Mouse (Mus musculus) left cerebral cortex, adult 11 months (tissue): ENCODE results near the gene Fam187a.
A peak's percentile ranks its signal among the peaks of the same experiment; 100 is the strongest.

Source experiments
- DNase-seq: peaks from one replicate; pipeline ENCODE4 v3.0.0; 2022; ENCODE audit warnings: low spot score

Gene Fam187a

DNA sequence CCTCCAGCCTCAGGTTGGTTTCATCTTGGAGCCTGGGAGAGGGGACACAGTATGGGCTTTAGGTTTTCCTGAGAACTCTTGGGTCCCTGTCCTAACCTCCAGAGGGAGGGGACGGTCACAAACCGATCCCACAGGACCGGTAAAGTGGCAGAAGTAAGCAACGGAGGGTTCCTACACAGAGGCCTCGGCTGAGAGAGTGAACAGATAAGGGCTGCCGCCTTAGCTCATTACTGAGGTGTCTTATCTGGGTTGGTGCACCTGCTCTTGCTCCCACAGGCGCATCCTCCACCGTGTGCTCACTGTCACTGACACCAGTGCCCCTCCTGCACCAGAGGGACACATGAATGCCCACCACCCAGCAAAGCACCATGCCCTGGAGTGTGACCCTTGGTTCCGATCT lies 10.8 kb downstream of the Fam187a start:
- DNase-seq, result no peak

- DNase-seq, result no peak
These were observed 11.7 kb downstream of the Fam187a start for GRCm38 (mm10) chr11:102896641-102897040.

- DNase-seq, result no peak
These were observed 13.4 kb downstream of the Fam187a start for GRCm38 (mm10) chr11:102898408-102898807.

GRCm38 (mm10) chr11:102900763-102901162 lies 15.8 kb downstream of the Fam187a start, which contains the start of gene Gfap:
TSS of gene Gfap (minus strand) at chr11:102900912.
- DNase-seq, result no peak

GRCm38 (mm10) chr11:102901199-102901598 lies 16.2 kb downstream of the Fam187a start:
- DNase-seq, result no peak

- no peak for DNase-seq
These were observed 17.1 kb downstream of the Fam187a start for GRCm38 (mm10) chr11:102902107-102902506.

DNA sequence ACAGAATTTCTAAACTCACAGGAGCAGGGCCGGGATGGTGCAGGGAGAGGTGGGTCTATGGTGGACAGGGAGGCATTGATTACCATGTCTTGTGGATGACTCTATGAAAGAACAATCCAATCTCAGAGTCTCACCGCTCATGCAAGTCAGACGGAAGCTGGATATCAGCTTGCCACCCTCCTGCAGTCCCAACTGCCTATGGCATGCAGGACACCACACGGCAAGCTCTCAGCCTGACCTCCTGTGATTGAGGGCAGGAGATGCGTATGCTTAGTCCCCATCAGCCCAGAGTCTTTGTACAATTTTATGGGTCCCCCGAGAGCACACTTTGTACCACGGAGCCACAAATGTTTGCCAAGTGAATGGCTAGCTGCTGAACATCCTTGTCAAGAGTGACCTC lies 18.7 kb downstream of the Fam187a start:
- no peak for DNase-seq

DNA sequence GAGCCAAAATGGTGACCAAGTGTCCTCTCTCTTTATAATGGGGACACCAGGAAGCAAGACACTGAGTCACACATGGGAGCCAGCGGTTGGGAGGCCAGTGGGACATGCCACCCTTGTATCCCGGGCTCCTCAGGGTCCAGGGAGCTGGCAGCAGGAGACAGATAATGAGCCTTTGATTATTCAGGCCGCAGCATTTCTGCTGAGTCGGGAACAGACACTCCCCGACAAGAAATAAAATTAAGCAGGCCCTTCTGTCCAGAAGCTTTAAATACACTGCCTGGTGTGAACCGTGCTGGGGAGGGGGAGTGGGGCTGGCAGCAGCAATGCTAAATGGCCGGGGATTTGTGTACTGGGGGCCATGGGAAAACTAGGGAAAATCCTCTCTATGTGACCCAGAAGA lies 26.4 kb downstream of the Fam187a start:
- DNase-seq, result no peak

- DNase-seq, result no peak
These were observed 30.4 kb downstream of the Fam187a start for GRCm38 (mm10) chr11:102915380-102915779.

GRCm38 (mm10) chr11:102918077-102918476 lies 33.1 kb downstream of the Fam187a start:
- DNase-seq, result no peak

DNA sequence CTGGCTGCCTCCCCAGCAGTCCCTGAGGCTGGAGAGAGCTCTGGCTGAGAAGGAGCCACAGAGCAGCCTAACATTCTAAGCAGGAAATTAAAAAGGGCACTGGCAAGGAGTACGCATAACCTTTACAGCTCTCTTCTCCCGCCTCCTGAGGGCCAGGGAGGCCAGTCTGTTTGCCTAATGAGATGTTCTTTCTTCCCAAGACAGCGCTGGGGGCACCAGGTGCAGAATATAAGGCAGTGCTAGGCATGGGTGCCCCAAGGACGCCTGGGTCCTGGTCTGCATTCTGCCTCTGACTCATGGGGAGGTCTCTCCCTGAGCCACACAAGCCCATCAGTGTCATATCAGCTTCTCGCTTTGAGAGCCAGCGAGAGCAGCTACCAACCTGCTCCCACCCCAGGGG lies 36.5 kb downstream of the Fam187a start:
- no peak for DNase-seq

DNA sequence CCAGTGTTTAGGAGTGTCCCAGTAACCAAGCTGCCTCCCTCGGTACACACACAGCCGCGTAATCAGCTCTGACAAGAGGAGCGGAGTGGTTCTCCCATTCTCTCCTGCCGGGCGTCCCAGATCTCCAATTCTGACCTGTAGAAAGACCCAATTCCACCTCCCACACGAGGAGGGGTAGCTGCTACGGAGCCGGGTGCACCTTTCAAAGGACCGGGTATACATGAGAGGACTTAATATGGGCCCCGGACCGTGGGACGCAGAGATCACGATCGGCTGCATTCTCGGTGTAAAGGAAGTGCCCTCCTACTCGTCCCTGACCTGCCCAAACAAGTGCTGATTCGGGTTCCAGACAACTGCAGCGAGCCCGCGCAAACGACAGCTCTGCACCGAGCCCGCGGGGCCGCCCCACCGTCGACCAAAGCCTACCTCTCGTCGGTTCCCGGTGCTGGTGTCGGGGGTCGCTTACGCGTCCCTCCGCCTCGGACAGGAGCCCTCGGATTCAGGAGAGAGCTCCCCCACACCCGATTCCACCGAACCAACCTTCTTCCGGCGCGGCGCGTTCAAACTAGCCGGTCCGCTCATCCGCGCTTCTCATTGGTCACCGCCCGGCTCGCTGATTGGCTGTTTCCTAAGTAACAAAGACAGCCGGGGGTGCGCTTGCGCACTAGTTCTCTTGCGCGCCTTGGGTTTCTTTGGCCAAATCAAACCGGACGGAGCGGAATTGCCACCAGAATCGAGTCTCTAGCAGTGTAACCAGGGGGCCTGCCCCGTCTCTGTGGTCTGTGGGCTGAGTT lies 39.8 kb downstream of the Fam187a start, which contains the start of gene Kif18b:
Kif18b (minus strand) TSS at position 568 of the 794 bp plus-strand sequence.
- DNase-seq, result peak; percentile 87

DNA sequence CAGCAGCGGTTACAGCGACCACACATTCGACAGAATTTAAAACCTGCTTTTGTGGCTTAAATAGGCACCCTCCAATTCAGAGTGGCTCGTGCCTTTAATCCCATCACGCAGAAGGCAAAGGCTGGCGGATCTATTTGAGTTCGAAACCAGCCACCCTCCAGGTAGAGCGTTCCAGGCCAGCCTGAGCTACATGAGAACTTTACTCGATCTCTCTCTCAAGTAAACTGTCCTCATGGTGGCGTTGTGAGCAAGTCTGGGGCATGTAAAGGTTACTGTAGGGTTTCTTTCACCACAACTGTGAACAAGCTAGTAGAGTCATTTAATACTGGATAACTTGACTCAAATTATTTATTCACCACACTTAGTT lies 40.4 kb downstream of the Fam187a start:
- no peak for DNase-seq

DNA sequence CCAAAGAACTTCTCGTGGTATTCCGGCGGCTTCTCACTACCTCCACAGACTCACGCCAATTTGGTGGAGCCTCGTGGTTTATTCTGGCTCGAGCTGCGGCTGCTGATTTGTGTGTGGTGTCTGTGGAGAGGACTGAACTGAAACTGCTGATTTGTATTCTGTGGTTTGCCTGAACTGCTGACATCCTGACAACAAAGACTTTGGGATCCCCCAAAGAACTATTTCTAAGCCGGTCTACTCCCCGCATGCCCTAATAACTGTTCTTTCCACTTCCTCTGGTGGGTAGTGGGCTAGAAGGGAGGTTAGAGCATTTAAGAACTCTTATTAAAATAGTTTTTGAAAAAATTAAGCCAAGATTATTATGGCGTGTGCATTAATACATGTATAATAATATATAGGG lies 45.7 kb downstream of the Fam187a start:
- DNase-seq, result no peak

DNA sequence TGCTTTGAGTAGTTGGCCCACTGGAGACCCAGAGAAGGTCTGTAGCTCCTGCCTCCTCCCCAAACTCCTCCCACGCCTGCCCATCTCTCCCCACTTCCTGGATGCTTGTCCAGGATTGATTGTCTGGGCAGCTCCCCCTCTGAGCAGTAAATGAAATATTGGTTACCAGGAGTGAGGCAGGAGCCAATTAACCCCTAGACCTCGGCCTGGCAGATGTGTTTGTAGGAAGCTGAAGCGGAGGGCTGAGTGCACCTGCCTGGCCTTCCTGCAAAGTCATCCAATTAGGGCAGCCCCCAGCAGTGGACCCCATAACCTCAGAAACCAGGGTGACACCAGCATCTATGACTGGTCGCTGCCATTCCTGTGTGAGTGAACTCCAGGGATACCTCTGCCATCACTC lies 51.3 kb downstream of the Fam187a start:
- DNase-seq, result no peak
